Mouse (Mus musculus): ENCODE results near the gene Tnik. TPM values are rescaled to one million over a fixed set of nuclear protein-coding genes. Genes with fewer than 3 reads are reported as not detected.

The Tnik gene
- total RNA-seq, 4 experiments from 2014 or later: 13.6 to 28.1 (median 19.6) TPM

DNA sequence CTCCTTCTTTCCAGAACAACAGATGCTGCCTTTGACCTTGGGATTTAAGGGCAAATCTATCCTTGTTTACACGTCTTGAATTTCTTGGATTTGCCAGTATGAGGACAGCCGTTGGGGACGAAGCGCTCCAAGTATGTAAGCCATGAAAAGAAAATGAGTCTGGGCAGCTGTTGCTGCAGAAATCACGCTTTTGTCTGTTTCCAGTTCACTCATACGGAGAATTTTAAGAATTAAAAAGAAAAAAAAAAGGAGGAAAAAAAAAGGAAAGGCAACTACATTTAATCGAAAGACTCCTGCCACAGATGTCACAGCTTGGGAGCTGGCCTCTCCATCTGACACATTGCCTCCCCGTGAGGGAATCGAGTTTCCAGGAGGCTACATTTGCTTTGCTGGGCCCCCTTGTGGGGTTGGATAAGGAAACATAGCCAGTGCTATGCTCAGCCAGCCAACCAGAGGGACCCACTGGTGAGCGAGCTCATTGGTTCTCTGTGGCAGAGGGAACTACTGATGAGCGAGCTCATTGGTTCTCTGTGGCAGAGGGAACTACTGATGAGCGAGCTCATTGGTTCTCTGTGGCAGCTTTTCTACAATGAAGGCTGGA is 145.9 kb downstream of the Tnik start:
- DNase-seq: peak; percentile 21

DNA sequence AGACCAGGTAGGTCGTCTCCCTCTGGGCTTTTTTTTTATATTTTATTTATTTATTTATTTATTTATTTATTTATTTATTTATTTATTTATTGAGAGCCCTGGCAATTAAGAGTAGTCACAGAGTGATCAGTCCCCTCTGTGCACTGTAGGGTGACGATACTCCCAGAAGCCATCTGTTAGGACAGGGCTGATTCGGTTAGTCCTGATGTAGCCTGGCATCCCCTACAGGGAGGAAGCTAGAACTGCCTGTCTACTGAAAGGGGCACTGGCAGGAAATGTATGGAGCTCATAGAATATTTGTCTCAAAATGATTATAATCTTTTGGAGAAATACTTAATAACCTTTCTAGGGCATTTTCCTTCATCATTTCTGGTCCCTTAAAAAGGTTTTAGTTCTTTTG is 147.3 kb downstream of the Tnik start:
- no peak for DNase-seq

DNA sequence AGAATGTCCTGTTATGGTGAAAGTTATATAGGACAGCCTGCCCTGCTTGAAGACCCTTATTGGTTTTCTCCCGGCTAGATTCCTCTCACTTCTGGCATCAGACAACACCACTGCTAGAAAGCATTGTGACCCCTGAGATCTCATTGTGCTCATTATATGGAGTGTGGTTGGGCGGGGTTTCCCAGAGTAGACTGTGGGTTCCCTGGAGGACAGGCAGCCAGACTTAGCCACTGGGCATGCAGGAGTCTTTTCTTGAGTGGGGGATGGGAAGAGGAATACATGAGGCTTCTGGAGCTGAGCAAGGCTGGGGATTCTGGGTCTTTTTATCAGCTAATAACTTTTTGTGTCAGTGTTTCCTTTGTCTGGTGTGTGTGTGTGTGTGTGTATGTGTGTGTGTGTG is 153.0 kb downstream of the Tnik start:
- DNase-seq: no peak

DNA sequence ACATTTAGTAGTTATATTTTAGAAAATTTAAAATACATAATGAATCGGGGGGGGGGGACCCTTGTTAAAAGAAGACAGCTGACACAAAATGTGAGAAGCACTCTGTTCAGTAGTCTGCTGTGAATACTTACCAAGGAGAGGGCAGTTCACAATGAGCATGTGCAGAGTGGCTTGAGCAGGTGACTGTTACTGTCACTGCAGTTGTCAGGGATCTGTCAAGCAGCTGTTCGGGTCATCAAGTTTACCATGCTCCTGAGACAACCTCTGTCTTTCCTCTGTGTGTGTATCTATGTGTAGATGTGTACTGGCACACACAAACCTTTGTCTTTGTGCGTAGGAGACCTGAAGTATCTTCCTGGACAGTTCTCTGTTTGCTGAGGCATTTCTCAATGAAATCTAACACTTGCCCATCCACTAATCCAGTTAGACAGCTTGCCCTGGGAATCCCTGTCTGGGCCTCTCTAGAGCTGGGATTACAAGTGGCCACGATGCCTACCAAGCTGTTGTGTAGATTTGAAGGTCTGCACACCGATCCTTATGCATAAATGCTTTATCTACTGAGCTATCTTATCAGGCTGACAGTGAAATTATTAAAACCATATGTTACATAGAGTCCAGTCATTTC is 154.2 kb downstream of the Tnik start:
- DNase-seq: no peak

DNA sequence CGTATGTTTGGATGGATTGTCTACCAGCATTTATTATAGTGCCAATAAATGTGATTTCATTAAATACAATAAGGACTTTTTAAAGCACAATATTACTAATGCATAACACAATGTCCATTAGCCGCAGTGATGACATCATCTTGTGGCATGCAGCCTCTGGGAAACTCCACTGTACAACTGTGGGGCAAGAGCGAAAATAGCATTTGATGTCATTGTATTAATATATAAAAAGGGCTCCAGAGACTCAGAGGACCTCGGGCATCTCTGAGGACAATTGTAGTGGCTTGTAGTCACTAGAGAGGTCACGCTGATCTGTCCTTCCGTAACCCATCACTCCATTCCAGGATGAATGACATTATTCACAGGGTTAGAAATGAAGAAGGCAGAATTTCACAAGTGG is 157.2 kb downstream of the Tnik start:
- DNase-seq: no peak

DNA sequence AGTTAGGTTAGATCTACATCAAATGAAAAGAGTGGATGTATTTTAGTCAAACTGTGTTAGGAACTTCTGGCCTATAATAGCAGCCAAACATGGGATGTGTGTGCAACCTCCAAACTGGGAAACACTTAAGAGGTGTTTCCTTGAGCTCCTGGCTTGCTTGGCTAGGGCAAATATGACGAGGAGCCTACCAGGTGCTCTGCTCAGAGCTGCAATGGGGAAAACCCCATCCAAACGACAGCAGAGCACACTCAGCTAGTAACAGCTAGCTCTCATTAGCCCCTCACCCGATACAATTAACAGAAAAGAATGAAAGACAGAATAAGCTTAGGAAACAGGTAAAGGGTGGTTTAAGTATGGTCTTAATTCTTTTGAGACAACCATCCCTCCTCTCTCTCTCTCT is 157.7 kb downstream of the Tnik start:
- DNase-seq: no peak

DNA sequence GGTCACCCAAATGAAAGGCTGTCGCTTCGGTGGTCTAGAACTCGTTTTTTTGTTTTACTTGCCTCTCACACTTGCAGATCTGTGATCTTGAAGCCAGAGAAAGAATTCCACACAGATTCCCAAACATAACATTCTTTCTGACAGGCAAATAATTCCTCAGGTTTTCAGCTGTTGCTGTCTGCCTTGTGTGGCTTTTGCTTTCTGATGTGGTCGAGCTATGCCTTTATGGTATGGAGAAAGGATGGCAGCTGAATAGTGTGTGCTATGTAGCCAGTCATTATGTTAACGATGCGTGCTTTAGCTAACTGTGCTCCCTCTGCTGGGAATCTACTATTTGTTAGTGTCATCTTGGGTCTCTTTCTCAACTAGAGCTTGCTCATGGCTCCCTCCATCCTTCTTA is 158.8 kb downstream of the Tnik start:
- no peak for DNase-seq

DNA sequence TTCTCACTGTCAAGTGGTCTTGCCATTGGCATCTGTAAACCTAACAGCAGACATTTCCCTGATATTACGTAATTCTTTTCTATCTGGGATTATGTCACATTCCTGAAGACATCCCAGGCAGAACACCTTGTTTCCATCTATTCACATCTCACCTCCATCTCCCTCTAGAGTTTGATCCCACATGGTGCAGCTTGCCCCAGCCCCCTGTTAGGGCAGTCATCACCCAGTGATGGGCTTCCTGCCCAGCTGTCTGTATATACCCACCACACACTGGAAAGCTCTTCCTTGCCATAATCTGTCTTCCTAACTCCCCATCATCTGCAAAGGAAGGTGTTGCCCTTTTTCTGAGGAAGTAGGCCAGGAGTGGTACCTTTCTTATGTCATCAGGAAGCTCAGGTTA is 159.2 kb downstream of the Tnik start:
- no peak for DNase-seq

DNA sequence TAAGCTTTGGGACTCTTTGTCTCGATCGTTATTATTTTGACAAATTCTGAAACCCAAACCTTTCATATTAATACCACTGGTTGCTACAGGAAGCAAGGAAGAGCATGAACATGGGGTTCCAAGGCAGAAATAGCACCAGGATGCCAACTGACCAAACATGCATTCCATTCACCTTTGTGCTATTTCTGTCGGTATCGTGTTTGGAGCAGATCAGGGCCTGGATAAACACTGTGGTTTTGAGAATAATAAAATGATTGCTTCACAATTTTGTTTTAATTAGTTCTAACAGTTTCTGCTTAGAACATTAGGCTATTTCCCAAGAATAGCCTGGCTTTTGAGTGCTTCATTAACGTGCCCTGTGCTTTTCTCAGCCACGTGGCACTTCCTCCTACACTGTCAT is 162.9 kb downstream of the Tnik start:
- DNase-seq: no peak

DNA sequence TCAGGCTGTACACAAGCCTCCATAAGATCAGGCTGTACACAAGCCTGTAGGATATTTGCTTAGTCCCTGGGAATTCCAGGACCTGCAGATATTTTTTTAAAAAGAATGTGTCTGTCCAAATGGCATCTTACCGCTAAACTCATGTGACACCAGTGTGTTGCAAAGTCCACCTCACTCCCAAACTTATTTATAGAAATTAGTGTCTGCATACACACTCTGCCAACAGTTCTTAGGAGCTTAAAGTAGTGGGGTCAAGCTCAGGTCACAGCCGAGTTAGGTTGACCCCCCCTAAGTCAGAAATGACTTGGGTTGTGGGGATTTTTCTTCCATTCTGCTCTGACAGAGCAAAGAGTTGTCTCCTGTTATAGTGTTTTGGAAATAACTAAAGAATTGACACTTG is 168.4 kb downstream of the Tnik start:
- DNase-seq: no peak

DNA sequence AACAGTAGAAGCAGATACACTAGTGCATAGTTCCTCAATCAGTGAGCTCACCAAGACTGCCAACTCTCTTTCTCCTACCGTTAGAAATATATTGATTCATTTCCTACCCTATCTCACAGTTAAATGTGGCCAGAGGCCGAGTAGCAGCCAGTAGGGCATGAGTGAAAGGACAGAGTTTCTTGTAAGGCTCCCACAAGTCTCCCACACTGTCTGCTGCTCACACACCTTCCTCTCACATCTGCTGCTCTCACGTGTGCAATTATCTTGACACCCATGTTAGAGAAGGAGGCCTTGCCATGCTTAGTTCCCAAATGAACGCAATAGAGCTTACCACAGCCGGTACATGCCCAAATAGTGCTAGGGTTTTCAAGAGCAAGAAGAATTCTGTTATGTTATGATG is 169.3 kb downstream of the Tnik start:
- DNase-seq: no peak

DNA sequence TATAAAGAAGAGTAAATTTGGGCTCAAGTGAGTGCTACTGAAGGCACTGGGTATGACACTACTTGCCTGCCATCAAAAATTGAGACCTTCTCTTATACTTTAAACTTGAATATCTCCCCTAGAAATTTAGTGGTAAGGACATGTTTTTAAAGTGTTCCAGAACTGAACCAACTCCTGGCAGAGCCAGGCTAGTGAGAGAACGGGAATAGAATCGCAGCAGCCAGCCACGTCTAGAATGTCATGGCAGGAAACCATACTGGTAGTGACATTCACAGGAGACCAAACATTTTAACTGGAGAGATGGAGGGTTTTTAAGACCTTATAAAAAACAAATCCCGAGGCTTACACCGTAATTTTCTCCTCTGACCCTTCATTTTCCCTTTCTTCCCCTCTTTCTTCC is 172.5 kb downstream of the Tnik start:
- no peak for DNase-seq

DNA sequence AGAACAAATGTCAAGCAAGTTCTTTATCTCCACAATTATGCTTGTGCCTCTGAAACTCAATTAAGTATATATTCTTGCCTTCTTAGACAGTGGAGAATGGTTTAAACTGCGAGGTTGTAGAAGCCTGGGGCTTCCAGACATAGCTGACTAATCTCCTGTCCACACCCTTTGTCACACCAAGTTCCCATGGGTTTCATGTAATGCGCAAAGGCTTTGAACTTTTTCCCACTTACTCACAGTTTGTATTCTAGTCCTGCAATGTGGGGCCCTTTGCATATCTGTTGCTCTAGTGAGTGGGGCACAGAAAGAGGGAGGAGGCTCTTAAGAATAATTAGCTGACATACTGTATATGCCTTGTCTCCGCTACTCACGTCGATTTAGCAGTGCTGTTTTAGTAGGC is 174.4 kb downstream of the Tnik start:
- no peak for DNase-seq

DNA sequence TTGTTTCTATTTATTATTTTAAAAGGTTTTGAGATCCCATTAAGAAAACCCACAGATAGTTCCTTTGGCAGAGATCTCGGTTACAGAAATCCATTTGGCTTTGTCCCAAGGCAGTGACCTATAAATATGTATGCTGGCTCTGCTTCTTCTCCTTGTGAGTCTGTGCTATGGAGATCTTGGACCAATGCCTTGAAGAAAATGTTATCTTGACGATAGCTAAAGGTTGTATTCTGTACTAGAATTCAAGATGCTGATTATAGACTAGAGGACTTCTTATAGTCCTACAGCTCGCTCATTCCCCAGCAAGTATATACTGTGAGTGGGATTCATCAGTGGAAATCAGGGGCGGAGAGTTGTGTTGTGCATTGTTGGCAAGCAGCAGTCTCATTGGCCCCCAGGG is 178.5 kb downstream of the Tnik start:
- no peak for DNase-seq

DNA sequence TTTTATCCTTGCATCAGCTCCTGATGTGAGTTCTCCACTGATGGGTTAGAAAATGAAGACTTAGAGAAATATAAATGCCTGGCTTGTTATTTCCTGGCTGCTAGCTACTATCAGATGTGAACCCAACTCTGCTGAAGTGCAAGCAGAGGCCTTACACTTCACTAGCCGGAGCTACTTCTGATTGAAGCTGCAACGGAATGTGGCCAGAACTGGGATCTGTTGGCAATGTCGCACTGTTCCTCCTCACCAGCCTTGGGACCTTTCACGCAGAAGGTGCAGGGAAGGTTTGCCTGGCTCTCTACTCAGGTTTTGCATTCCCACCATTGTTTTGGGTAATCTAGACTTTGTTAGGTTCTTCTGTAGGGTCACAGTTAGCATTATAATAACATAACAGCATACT is 179.1 kb downstream of the Tnik start:
- DNase-seq: no peak

DNA sequence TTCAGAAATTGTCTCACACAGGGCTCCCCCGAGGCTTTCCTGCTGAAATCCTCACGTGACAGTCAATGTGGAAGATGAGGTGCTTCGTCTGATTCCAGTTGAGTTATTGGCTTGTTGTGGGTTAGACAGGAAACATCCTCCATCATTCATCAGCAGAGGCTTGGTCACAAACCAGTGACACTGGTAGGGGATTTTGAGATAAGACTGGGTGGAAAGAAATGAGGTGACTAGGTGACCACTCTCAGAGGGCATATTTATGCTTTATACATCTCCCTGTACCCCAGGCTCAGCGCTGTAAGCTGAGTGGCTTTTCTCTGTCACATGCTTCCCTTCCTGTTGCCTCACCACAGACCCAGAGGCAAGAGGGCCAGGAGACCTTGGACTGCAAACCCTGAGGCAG is 184.9 kb downstream of the Tnik start:
- DNase-seq: no peak

DNA sequence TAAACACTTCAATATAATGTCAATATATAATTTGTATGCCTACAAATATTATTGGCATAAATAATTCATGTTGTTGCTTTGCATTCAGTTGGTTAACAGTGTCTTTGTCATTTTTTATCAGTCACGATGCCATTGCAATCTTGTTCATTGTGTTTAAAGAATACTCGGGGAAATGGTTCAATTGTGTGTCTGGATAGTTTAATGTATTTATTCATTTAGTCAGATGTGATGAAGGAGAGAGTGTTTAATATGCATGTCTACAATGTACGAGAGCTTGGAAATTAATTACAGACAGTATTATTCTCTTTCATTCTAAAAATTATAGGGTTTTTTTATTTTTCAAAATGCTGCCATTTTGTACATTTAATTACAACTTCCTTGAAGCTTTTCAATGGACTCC is 190.4 kb downstream of the Tnik start:
- no peak for DNase-seq

DNA sequence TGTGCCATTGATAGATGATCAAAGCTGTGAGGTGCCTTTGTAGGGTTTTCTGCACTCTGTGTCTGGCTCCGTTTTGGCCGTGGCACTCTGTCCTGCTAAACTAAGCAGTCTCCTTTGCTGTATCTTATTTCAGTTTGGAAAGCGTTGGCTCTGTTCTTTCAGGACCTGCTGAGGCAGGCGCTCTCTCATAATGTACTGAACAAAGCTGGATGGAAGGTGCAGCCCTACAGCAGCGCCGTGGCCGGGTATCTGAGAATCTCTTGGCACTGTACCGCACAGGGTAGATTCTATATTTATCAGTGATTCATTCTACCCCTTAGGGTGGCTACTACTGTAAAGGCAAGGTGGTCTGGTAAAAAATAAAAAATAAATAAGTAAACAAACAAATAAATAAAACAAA is 193.8 kb downstream of the Tnik start:
- no peak for DNase-seq

DNA sequence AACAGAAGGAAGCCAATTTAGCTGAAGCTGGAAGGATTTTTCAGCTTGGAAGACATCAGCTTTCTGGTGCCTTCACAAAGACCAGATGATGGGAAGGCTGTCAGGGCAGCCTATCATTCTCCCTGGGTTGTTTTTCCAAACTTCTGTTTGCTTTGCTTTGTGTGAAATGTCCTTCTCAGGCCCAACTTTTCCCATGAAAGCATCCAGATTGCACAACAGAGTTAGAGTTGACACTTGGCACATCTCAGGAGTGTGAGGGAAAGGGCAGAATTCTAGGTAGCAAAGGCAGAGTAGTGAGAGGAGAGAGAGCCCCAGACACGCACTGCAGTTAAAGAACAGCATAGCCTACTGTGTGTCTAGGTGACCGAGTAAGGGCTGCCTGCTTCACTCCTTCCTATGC is 194.5 kb downstream of the Tnik start:
- DNase-seq: no peak

DNA sequence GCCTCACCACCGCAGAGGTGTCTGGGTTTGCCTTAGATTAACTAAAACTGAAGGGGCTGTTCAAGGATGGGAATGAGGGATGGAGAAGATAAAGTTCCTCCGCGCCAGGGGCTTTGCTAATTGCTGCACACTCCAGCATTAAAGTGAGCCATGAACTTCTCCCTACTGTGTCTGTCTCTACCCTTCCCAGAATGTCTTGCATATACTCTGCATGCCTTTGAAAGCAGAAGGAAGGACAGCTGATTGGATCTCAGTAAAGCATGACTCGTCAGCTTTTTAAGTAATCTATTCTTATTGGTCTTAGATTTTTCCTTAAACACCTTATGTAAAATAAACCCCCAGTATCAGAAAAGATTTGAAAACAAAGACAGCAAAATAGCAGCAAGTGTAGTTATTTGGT is 203.7 kb downstream of the Tnik start:
- no peak for DNase-seq

DNA sequence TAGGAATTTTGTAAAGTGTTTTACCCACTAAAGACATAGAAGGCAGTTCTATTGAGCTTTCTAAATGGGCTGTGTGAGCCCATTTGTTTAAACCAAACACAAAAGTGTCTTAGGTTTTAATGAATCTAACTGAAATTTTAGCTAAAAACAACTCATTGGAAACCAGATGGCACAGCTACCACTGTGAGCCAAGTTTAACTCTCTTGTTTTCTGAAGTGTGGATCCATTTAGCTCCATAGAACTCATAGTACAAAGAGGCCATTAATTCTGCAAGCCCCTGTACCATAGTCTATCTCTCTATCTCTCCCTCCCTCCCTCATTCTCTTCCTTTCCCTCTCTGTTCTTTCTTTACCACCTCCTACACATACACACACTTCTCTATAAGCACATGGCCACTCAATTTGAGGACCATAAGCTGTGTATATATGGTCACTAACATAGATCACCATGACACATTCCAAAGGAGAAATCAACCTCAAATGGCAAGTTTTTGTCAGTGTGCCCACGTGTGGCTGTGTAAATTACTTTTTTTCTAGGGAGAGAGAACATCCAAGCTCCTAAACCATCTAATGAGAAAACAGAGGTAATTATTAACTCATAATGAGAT is 204.2 kb downstream of the Tnik start:
- DNase-seq: no peak

DNA sequence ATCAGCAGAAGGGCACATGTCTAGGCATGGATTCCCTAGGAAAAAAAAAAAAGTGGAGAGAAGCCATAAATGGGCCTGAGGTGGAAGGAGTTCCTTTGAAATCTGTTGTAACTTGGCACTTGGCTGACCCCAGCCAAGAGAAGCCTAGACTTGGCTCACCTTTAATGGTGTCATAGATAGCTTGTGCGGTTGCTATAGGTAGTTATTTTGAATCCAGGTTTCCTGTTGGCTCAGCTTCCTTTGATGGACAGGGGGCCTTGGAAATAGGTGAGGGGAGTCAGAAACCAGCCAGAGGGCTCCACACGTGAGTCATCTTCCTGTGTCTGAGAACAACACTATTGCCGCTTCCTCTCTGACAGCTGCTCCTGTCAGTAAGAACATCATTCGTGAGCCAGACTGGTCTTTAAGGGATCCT is 204.9 kb downstream of the Tnik start:
- no peak for DNase-seq

DNA sequence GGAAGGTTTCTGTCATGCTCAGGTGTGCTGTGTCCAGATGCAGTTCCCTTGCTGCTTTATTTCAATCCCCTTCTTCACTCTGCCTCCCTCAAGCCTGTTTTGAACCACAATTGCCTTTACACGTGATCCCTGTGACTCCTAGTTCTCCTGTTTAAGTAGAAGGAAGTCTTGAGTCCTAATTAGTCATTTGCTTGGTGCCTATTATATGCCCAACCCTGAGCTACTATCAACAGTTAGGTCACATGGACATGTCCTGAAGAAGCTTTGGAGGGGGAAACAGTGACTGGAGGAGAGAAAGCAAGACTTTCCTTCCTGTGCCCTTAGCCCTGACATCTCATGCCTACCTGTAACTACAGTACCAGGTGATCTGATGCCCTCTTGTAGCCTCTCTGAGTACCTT is 210.4 kb downstream of the Tnik start:
- no peak for DNase-seq

DNA sequence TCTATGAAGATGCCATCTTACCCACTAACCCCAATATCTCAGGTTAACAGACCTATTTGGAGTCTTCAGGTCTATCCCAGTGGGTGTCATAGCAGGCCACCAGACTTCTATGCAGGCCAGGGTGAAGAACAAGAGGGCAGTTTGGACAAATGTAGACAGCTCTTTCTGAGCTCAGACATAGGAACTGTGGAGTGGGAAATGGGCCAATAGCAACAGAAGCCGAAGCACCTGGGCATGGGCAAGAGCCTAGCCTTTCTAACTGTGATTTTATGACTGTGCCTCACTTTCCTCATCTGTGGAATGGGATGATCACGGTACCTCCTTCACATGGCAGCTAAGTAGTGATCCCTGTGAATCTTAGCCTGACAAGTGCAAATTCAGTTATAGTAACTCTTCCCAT is 214.4 kb downstream of the Tnik start:
- no peak for DNase-seq

DNA sequence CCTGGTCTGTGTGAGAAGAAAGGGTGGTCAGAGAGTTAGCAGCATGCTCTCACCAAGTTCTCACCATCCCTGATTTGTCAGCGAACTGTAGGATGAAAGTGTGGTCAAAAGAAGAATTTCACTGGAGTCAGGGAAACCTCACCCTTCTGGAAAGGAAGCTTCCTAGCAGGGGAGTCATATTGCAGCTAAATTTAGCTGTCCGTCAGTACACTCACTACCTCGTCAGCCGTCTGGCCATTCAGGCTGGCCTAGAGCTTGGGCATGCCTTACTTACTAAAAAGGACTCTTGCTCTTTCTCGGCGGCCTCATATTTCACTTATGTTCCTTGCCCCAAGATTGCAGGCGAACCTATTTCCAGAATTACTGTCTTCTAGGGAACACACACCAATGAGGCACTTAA is 222.7 kb downstream of the Tnik start:
- no peak for DNase-seq

Data from adrenal gland, adult 8-10 months (tissue).